Mouse (Mus musculus): ENCODE measurements around the gene Zfp879.

Gene Zfp879

DNA sequence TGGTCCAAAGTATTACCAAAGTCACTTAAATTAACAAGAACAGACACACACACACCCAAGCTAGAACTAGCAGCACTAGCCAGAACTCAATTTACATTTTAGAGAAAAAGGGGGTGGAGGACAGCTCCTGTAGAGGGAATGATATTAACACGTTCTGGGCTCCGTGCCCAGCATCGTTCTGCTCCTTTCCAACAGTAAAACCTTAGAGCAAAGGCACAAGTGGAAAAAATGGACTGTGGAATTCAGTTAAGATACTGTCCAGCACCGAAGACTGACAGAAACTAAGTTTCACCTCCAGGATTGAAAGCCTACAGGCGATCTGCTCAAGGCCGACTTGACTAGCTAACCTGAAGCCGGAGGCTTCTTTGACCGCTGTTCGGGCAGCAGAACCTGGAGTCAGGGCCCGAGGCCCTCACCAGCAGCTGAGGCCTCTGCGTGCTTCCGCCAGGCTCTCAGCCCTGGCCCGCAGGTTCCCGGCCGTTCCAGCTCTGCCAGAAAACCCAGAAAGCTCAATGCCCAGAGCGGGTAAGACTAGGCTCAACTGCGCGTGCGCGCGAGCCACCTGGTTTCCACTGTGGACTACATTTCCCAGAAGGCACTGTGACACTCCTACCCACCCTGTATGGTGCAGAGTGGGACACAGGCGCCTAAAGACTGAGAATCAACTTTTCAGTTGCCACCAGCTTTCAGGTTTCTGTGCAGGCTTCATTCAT, at the start of gene Zfp879:
TSS of gene Zfp879 (minus strand) at position 530 of the 713 bp plus-strand sequence.
- peak; percentile 91 to 96 for DNase-seq (ENCODE audit: inconsistent age in 2 of 2, low spot score in 1 of 2)

DNA sequence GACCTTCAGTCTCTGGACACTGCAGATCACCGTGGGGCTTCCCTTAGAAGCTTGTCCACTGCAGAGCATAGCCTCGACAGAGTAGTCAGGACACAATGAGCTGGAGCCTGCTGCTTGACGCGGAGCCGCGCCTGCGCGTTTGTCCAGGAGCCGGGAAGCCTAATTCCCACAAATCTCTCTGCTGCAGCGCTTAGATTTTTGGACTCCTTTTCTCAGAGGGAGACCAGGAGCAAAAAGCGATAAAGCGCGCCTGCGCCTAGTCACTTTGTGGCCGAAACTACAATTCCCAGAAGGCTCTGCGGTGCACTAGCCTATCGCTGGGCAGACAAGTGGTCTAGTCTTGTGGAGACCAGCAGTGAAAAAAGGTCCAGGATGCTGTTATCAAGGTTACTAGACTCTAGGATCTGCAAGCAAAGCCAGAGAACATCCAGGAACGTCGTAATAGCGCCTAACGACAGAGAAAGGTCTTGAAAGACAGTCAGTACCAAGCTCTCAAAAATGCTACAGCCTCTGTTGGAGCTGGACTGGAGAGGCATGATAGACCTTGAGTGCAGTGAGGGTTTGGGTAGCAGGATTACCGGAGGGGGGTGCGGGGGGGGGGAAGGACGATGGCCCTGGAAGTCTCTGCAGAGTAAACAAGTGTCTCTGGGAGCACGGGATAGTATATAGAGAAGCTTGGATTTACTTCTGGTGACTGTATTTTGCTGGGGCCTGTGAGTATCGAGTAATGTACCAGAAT, 46.2 kb upstream of the Zfp879 start, which contains the start of gene Zfp454:
TSS of gene Zfp454 (minus strand) at position 262 of the 739 bp plus-strand sequence.
- peak; percentile 95 to 97 for DNase-seq (ENCODE audit: inconsistent age in 2 of 2, low spot score in 1 of 2)

DNA sequence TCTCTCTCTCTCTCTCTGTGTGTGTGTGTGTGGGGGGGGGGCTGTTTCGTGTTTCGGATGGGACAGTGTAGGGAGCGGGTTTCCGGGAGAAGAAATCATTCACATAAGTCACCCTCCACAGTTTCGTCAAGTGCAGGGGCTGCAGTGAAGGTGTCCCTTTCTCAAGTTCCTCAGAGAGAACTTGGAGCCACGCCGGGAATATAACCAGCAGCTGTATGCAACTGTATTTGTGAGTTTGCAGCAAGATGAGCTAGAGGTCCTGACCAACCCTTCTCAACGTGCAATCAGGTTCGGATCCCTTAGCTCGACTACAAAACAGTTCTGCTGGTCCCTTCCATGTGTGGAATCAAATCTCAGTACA, 45.6 kb upstream of the Zfp879 start:
- no peak for DNase-seq (ENCODE audit: inconsistent age in 2 of 2, low spot score in 1 of 2)

DNA sequence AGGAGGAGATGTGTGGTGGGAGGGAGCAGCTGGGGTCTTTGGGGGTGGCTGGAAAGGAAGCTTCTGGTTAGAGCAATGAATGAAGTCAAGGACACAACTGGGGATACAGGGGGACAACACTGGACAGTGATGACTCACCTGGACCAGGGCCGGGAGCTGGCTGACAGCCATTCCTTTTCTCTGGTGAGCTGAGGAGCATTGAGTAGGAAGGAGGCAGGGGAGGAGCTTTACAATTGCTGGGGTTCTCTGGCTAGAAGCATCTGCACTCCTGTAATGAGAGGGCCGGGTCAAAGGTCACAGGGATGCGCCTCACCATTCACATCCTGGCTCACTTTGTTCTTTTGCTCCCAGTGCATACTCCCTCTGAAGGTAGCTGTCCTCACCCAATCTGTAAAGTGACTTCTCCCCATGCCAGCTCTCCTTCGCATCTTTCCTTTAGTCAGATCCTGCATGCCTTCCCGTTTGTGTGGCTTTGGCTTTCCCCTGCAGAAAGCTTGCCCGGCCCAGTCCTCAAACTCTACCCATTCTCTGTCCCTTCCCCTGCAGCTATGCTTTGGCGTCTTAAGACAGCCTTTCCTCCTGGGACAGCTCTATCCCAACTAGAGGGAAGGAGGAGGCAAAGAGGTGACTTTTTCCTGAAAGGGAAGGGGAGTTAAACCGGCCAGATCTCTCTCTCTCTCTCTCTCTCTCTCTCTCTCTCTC, 45.0 kb upstream of the Zfp879 start:
- peak; percentile 80 to 88 for DNase-seq (ENCODE audit: inconsistent age in 2 of 2, low spot score in 1 of 2)

DNA sequence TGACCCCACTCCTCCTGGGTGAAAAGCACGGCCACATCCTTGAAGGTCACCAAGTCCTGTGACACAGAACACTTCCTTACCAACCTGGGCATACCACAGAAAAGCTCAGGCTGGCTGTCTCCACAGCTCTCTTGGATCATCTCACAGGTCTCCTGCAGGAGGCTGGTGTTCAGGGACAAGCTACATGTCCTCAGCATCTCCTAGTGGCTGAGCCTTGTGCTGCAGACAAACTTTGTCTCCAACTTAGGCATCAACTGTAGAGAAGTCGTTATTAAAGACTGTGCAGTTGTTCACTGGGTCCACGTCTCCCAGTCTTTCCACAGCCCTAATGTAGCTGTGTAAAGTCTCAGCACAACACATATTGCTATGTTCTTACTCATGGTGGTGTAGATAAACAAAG, 42.4 kb upstream of the Zfp879 start:
- no peak for DNase-seq (ENCODE audit: inconsistent age in 2 of 2, low spot score in 1 of 2)

DNA sequence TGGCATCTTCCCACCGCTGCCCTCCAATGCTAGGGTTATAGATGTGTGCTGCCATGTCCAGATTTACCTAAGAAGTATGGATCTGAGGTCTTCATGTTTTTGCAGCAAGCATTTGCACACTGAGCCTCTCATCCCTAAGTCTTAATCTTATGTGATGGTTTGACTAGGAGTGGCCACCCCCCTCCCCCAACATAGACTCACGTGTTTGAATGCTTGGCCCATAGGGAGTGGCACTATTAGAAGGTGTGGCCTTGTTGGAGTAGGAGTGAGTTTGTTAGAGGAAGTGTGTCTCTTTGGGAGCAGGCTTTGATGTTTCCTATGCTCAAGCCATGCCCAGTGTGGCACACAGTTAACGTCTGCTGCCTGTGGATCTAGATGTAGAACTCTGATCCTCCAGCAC, 37.3 kb upstream of the Zfp879 start:
- no peak for DNase-seq (ENCODE audit: inconsistent age in 2 of 2, low spot score in 1 of 2)

DNA sequence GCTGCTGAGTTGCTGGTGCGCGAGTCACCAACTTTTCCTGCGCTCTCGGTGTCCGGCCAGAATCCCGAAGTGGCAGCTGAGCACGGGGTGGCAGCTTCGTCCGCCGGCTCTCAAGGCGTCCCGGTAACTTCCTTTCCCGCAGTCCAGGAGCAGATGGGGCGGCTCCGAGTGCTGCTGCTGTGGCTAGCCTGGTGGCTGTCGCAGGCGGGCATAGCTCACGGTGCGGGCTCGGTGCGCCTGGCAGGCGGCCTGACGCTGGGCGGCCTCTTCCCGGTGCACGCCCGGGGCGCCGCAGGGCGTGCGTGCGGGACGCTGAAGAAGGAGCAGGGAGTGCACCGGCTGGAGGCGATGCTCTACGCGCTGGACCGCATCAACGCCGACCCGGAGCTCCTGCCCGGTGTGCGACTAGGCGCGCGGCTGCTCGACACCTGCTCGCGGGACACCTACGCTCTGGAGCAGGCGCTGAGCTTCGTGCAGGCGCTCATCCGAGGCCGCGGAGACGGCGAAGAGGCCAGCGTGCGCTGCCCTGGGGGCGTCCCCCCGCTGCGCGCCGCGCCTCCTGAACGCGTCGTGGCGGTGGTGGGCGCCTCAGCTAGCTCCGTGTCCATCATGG, 9.7 kb upstream of the Zfp879 start:
- peak in 1 of 2 experiments; percentile 50 for DNase-seq (ENCODE audit: inconsistent age in 2 of 2, low spot score in 1 of 2)

DNA sequence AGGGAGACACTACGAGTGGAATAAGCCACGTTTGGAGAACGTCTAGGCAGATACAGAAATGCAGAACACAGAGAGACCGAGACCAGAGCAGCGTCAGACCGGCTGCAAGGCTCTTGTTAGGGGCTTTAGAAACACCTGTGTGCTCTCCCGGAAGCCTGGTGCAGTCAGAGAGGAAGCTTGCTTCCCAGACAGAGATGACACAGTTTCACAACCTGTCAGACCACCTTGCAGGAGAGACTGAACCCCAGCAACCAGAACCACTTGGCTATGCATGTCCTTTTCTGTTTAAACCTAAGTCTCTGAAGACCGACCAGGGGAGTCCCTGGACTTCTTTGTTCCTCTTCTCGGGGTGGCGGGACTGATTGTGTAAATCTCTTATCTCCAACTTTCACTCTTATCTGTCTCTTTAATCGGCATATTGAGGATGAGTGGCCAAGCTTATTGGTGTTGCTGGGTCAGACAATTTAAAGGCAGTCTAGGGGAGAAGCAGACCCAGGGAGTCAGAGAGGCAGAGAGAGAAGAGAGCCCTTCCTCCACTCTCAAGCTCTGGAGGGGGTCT, 8.9 kb upstream of the Zfp879 start, which contains the start of gene Grm6:
TSS of gene Grm6 (plus strand) at position 509 of the 559 bp plus-strand sequence.
- peak in 1 of 2 experiments; percentile 38 for DNase-seq (ENCODE audit: inconsistent age in 2 of 2, low spot score in 1 of 2)

DNA sequence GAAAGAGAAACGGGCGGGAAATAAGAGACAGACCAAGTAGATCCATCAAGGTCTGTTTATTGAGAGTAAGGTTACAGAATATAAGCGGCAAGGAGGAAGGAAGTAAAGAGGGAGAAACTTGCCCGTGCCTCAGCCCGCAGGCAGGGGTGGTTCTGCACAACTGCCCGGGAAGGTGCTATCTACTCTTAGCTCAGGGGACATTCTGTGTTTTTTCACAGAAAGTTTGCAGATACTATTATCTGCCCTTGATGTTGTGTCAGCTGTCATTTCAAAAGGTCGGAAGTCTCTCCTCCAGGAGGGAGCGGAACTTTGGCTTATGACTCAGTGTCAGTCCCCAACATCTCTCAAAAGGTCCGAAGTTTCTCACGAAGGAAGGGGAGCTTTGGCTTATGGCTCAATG, 8.0 kb upstream of the Zfp879 start:
- no peak for DNase-seq (ENCODE audit: inconsistent age in 2 of 2, low spot score in 1 of 2)

DNA sequence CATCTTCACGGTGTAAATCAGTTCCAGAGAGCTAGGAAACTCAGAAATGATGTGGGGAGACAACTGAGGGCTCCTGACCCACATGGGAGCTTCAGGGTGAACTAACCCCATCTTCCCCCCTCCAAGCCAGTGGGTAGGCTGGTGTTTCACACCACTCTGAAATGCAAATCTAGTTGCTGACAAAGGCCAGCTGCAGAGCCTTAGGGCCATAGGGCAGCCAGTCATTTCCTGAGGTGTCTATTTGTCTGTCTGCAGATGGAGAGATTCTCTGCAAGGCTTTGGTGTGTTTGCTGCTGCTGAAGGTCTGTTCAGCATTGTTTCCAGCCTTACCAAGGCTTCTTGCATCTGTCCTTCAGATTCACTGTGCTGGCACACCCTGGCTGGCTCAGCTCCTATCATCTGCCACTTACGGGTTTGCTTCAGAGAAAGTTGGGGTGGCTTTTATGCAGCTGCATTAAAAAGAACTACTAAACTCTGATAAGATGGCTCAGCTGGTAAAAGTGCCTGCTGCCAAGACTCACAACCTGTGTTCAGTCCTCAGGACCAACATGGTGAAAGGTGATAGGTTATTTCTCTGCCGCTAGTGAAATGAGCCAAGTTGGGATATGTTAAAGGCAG, 7.3 kb upstream of the Zfp879 start:
- peak in 1 of 2 experiments; percentile 65 for DNase-seq (ENCODE audit: inconsistent age in 2 of 2, low spot score in 1 of 2)

DNA sequence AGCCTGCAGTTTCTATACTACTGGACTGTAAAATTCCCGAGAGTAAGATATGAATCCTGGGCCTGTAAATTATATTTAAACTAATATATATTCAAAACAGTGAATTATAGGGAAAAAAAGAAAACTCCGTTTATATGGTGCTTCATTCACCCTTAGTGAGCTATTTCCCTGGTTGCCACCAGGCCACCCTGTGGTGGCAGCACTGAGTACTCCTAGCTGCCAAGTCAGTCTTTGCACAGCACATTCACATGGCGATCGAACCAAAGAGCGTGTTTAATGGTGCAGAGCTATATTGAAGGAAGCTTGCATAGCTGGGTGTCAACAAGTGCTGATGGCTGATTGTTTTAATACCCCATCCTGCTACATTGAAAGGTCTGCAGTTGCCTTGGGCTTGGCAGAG, 5.7 kb upstream of the Zfp879 start:
- DNase-seq (ENCODE audit: inconsistent age in 2 of 2, low spot score in 1 of 2), result no peak

DNA sequence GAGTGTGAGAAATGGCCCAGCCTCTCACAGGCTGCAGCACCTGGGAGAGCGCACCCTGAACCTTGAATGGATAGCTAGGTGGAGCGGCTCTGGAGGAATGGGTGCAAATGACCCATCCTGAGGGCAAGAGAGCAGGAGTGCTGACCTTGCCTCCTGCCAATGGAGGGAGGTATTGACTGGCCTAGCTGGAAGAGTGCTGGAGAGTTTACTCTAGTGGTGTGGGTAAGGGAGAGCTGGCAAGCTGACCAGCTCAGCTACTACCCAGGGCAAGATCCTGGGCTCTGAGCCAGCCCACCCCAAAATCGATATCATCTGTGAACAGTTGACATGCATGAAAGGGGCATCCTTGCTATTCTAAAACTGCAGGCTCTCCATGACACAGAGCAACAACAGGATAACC, 4.6 kb upstream of the Zfp879 start:
- DNase-seq (ENCODE audit: inconsistent age in 2 of 2, low spot score in 1 of 2), result no peak

DNA sequence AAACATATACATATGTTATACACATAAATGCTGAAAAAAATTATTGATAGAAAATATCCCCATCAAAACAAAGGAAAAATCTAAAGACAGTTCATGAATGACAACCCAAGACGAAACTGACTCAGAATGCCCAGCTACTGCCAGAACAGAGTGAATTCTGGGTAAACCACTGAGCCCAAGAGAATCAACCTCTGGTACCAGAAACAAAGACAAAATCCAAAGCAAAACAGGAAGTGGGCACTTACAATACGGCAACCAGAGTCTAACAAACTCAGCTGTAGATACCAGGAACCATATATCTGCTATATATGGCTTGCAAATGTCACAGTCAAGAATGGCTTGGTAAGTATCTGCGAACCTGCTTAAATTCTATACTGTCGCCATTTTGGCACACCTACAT, 5.6 kb downstream of the Zfp879 start:
- DNase-seq (ENCODE audit: inconsistent age in 2 of 2, low spot score in 1 of 2), result no peak

DNA sequence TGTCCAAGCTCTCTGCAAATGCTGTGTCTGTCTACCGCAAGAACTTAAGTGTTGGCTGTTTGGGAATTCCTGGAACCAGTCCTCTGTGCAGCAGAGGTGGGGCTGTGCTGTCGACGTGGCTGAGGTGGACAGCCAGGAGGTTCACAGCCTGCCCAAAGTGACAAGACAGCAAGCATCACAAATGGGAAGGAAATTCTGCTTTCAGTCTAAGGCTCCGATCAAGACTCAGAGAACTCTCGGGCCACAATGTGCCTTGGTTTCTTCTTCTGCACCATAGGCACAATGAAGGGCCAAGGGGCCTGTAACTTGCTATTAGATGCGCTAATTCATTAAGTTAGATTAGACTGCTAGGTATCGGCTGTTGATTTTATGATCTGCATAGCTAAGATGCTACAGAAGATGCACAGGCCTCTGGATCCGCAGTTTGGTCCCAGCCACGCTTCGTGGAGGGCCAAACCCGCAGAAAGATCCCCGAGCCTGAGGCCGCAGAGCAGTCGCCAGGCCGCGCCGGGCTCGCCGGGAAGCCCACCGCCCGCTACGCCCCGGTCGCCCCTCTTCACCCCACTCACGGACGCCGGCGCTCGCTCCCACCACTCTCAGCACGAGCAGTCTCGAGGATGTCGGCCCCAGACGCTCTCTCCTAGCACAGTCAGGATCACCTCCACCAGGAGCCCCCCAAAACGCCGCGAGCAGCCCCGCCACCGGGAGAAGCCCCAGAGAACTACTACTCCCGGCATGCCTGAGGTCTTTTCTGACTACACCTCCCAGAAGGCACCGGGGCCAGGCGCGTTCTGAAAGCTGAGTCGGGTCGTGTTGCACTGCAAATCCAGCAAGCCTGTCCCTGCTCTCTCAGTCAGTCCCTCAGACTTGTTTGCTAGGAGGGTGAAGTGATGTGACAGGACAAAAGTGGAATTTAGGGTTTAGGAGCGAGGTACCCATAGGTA, 14.1 kb downstream of the Zfp879 start, which contains the start of gene Zfp354c:
TSS of gene Zfp354c (minus strand) at position 715 of the 944 bp plus-strand sequence.
- DNase-seq (ENCODE audit: inconsistent age in 2 of 2, low spot score in 1 of 2), result peak; percentile 86 to 95

DNA sequence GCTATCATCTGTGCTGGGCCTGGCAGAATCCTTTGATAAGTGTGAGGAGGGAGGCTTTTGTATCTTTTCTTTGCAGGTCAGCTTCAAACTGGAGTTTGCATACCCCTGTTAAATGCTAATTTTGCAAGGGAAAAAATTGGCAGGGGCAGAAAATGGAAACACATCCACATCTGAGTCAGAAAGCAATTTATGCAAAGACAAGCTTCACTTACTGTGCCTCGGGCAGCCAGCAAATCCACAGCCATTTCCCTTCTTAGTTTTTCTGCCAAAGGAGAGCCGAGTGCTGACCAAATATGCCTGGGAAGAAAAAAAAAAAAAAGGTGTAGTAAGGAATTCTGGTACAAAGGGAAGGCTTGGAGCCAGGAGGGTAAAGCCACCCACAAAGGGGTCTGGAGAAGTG, 15.1 kb downstream of the Zfp879 start:
- no peak for DNase-seq (ENCODE audit: inconsistent age in 2 of 2, low spot score in 1 of 2)

DNA sequence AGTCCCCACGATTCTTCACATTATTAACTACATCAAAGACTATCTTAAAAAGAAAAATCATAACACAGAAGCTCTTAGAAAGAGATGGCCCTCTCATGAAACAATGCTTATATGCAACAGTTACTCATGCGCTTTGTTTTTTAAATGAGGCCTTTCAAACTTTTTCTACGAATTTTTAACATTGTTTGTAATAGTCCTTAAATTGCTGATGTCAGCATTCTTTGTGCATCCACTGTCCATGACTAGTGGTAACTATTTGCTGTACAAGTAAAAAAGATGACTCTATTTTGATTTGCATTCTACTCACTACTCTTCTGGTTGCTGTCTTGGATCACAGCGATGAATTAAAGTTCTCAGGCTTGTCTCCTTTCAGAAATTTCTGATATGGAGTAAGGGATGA, 27.1 kb downstream of the Zfp879 start:
- no peak for DNase-seq (ENCODE audit: inconsistent age in 2 of 2, low spot score in 1 of 2)

DNA sequence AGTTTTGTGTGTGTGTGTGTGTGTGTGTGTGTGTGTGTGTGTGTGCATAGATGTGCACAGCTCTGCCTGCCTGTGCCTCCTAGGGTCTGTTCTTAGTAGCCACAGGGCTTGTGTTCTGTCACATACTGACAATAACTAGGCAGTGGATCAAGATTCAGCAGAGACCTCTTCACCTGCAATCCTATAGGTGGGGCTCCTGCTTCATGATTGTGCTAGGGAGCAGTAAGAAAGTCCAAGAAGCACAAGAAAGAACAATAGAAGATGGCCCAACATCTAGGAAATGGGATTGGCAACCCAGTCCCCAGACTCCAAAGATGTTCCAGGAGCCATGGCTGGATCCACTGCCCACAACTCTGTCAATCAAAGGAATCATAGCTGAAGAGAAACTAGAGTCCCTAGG, 42.5 kb downstream of the Zfp879 start:
- no peak for DNase-seq (ENCODE audit: inconsistent age in 2 of 2, low spot score in 1 of 2)

DNA sequence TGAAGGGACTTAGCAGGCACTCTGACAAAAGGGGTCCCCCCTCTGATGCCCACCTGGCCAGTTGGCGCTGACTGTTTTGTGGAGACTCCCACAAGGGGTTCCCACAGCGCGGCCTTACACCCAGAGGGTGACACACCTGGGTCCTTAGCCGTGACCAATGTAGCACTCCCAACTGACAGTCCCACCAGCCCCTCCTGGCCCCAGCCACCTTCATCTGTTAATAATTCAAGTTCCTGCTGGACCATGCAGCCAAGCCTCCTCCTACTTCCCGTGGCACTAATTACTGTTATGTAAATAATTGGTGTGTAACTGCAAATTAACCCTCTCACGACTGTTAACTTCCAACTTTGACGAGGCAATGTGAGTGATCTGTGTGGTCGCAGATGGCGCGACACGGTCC, 43.7 kb downstream of the Zfp879 start:
- no peak for DNase-seq (ENCODE audit: inconsistent age in 2 of 2, low spot score in 1 of 2)

Measured in adrenal gland, adult (tissue).